Mouse (Mus musculus) kidney, embryonic 15.5 days (tissue): Measurements from ENCODE around the gene Slc9a9. TPM values are rescaled to one million over a fixed set of nuclear protein-coding genes. Genes with fewer than 3 reads are reported as not detected.

Source experiments
- ATAC-seq: fragments of 200-750 bp; cut with Nextera tagmentation; replicated peaks from 2 replicates; pipeline ENCODE4 v1.8.0; 2017; ENCODE audit warnings: moderate TSS enrichment; ENCODE audit not compliant: low FRiP score
- H3K27ac ChIP-seq: fragments of 300-500 bp; sonication (generic); 2 replicates; pipeline ENCODE4 v1.5.1; 2015; ENCODE audit warnings: mild to moderate bottlenecking, inconsistent platforms
- H3K27me3 ChIP-seq: fragments of 300-500 bp; sonication (generic); 2 replicates; pipeline ENCODE4 v1.6.1; 2015; ENCODE audit warnings: inconsistent platforms
- H3K36me3 ChIP-seq: fragments of 300-500 bp; sonication (generic); 2 replicates; pipeline ENCODE4 v1.6.1; 2015; ENCODE audit warnings: inconsistent platforms
- H3K4me1 ChIP-seq: fragments of 300-500 bp; sonication (generic); 2 replicates; pipeline ENCODE4 v1.6.1; 2015; ENCODE audit warnings: inconsistent platforms
- H3K4me2 ChIP-seq: fragments of 300-500 bp; sonication (generic); 2 replicates; pipeline ENCODE4 v1.6.1; 2015; ENCODE audit warnings: moderate library complexity, mild to moderate bottlenecking, inconsistent platforms
- H3K4me3 ChIP-seq: fragments of 300-500 bp; sonication (generic); replicated peaks from 2 replicates; pipeline ENCODE4 v1.5.1; 2015; ENCODE audit warnings: mild to moderate bottlenecking, inconsistent platforms
- H3K9ac ChIP-seq: fragments of 300-500 bp; sonication (generic); 2 replicates; pipeline ENCODE4 v1.6.1; 2015; ENCODE audit warnings: mild to moderate bottlenecking, inconsistent platforms
- H3K9me3 ChIP-seq: fragments of 300-500 bp; sonication (generic); replicated peaks from 2 replicates; pipeline ENCODE4 v1.6.1; 2016; ENCODE audit warnings: inconsistent platforms
- WGBS: fragments of 180-500 bp; shearing (Covaris S2); methylation state at CpG from one replicate; pipeline ENCODE4 v1.1.7; 2015; ENCODE audit warnings: mixed read lengths; 5-methylcytosine and 5-hydroxymethylcytosine counted together
- polyA plus RNA-seq: library from polyadenylated mRNA; unstranded; fragments of >200 nt; fragmentation: Nextera tagmentation; extraction: Ambion mirVana; gene quantifications from 2 replicates; pipeline ENCODE4 v1.2.1, GENCODE M21; 2015

The Slc9a9 gene
- polyA plus RNA-seq, 1 experiment from 2014 or later, result 4.0 TPM

DNA sequence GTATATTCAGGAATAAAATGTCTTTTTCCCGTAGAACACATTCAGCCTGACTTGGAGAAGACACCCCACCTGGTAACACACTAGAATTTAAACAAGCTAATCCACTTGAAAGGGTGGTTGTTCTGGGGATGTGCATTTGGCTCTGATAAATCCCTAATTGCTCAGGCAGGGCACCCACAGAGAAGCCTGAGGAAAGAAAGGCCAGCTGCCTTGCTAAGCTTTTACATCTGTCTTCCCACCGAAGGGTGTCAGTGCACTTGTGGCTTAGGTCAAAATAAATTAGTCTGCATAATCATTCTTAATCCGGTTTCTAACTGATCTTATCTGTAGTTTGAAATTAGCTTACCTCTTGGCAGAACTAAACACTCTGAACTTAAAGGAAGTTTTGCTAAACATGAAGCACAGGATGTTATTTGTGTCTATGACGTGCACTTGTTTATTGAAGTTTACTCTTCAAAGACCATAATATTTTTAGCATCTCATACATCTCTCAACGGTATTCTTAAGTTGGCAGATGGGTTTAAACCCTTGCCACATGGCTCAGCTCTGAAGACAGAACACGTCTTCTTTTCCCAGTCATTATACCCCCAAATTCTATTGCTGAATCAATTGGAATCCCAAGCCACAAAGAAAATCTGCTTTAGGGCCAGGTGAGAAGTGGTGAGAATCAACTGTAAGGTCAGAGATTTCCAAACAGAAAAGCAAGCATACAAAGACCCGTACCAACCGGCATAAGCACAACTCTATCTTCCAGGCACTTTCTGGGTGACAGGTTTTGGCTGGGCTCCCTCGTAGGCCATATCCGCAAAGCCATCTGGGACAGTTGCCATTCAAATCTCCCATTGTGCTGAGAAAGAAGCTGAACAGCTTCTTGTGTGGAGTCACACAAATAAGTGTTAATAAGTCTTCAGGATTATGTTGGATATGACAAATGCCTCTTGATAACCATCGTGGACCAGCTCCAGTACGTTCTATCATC is 443.7 kb downstream of the Slc9a9 start:
- Histone ChIP-seq H3K27ac (no peak overlapping the region), H3K4me2 (no peak overlapping the region), H3K36me3 (no peaks in the 10 kb centered on the region), H3K4me3 (no peak overlapping the region), H3K27me3 (no peaks in the 10 kb centered on the region), H3K9ac (no peak overlapping the region), H3K9me3 (no peaks in the 10 kb centered on the region), H3K4me1 (0 out of 2 replicates have a peak, but pooled peaks cover 4% of the 10 kb centered on the region)
- 68% methylated on average over 12 of the region's 12 CpGs for WGBS
- no peak for ATAC-seq

DNA sequence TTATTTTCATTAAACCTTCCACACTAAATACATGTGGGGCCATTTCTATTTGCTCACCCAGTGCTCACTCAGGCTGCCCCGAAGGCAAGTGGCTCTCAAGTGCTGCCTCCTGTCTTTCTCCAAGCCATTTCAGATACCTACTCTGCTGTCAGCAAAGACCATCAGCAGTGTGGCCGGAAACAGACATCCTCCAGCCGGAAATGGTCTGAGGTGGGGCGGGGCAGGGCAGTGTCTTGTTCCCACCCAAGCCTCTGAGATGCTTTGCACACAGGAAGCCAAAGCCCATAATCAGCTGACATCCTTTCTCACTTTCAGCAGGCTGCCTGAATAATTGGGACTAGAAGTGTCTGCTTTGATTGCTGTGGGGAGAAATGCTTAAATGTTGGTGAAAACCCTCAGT is 450.4 kb downstream of the Slc9a9 start:
- H3K9me3 ChIP-seq, result no peaks in the 10 kb centered on the region
- H3K27me3 ChIP-seq, result no peaks in the 10 kb centered on the region
- no peak overlapping the region for H3K4me3 ChIP-seq
- no peak overlapping the region for H3K9ac ChIP-seq
- no peaks in the 10 kb centered on the region for H3K36me3 ChIP-seq
- H3K4me1 ChIP-seq, result peaks cover 23% of the 10 kb centered on the region
- peak overlapping the region; percentile 39; the same call in 1 of the 2 replicates for H3K27ac ChIP-seq
- ATAC-seq, result 0 out of 2 replicates have a peak, but pooled peaks have one; percentile 22
- 0 out of 2 replicates have a peak overlapping the region, but pooled peaks have one; percentile 2 for H3K4me2 ChIP-seq
- WGBS, result 35% methylated on average over 4 of the region's 4 CpGs

DNA sequence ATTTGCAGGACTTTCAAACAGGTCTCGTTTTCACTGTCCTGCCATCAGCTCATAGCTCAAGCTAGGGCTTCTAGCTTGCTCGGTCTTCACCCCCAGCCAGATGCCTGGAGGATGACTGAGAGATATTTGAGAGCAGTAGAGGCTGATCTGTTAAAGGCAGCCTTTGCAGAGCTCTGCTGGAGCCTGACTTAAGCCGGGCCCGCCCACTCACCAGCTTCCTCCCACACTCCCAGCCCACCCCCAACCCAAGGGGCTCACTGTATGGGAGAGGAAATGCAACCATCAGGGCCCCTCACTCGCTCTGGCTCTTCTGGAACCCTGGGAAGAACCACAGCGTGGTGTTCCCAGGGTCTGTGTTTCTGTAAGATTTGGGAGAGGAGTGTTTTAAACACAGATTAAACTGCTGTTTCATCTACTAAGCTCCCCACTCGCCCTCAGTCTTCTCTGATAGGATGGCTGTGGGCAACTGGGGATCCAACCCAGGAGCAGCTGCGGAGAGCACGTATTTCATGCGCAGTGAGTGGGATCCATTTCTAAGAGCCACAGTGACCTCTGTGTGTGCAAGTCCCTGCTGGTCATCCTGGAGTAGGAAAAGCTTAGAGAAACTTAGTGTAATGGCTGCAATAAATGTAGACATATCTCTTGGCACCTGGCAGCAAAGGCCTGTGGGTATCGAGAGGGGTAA is 451.6 kb downstream of the Slc9a9 start:
- Histone ChIP-seq H3K36me3 (no peaks in the 10 kb centered on the region), H3K4me2 (peak overlapping the region; percentile 44), H3K9ac (no peak overlapping the region), H3K27ac (peak overlapping the region; percentile 73), H3K9me3 (no peaks in the 10 kb centered on the region), H3K4me1 (peaks cover 23% of the 10 kb centered on the region), H3K27me3 (no peaks in the 10 kb centered on the region), H3K4me3 (no peak overlapping the region)
- WGBS, result 20% methylated on average over 11 of the region's 11 CpGs
- peak; percentile 97 for ATAC-seq

DNA sequence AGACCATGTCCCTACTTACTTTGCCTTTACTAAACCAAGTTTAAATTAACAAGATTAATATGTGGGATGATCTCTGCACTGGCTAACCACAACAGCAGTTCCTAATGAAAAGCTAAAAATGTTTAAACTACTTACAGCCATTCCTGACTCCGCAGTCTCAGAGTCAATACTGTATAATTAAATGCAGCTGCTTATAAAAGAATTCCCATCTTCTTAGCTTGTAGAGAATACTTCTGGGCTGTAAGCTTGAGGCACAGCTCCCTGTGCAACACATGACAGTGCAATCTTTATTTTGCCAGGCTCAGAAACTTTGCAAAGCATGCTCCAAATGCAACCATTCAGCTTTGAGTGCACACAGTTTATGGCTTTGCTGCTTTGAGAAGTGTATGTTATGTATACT is 456.0 kb downstream of the Slc9a9 start:
- no peaks in the 10 kb centered on the region for H3K27me3 ChIP-seq
- no peak overlapping the region for H3K4me3 ChIP-seq
- no peaks in the 10 kb centered on the region for H3K9me3 ChIP-seq
- H3K36me3 ChIP-seq, result no peaks in the 10 kb centered on the region
- 81% methylated on average over 1 of the region's 1 CpGs for WGBS
- H3K4me1 ChIP-seq, result peaks cover 12% of the 10 kb centered on the region
- no peak overlapping the region for H3K27ac ChIP-seq
- no peak overlapping the region for H3K4me2 ChIP-seq
- no peak overlapping the region for H3K9ac ChIP-seq
- ATAC-seq, result no peak

DNA sequence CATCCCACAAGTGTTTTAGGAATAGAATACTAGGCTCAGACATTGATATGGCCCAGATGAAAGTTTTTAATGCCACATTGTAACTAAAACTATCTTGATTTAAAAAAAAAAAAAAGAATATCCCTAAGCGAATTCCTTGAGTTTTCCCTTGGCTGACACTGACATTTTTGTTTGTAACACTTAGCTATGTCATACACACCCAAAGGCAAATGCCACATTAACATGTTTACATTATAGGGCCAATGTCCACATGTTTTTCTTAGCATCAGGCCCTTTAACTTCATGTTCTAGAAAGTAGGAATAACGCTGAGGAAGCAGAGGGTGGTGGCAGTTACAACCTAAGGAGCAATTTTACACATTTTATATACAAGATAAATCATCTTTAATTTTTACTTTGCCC is 458.1 kb downstream of the Slc9a9 start:
- Histone ChIP-seq H3K36me3 (no peaks in the 10 kb centered on the region), H3K4me3 (no peak overlapping the region), H3K27me3 (no peaks in the 10 kb centered on the region), H3K9me3 (no peaks in the 10 kb centered on the region), H3K9ac (no peak overlapping the region), H3K27ac (no peak overlapping the region), H3K4me1 (no peaks in the 10 kb centered on the region), H3K4me2 (no peak overlapping the region)
- ATAC-seq, result no peak
- WGBS, result 79% methylated on average over 2 of the region's 2 CpGs

DNA sequence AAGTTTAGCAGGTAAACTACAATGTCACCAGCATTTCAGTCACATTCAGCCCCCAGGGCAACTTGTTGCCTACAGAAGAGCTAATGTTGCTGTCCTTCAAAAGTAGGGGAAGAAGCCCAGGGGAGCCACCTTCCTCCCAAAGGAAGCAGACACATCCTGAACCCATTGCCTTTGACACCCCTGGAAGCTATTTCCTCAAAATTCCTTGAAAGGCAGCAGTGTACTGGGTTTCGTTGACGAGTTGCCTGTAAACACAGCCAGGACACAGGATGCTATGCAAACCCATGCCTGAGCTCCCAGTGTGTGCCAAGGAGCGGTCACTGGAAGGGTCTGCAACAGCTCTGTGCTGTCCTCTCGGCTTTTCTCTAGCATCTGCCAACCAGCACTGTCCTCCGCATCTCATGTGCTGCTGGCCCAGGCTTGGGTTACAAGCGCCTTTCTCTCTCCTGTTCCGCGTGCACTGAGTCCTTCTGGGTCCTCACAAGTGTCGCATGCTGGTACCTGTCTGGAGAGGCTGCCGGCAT is 479.6 kb downstream of the Slc9a9 start:
- no peaks in the 10 kb centered on the region for H3K27me3 ChIP-seq
- no peaks in the 10 kb centered on the region for H3K36me3 ChIP-seq
- 0 out of 2 replicates have a peak, but pooled peaks have one; percentile 38 for ATAC-seq
- H3K9ac ChIP-seq, result no peak overlapping the region
- H3K4me2 ChIP-seq, result no peak overlapping the region
- no peaks in the 10 kb centered on the region for H3K9me3 ChIP-seq
- 0 out of 2 replicates have a peak, but pooled peaks cover 5% of the 10 kb centered on the region for H3K4me1 ChIP-seq
- H3K27ac ChIP-seq, result peak overlapping the region; percentile 64; the same call in 1 of the 2 replicates
- WGBS, result 82% methylated on average over 10 of the region's 10 CpGs
- no peak overlapping the region for H3K4me3 ChIP-seq

DNA sequence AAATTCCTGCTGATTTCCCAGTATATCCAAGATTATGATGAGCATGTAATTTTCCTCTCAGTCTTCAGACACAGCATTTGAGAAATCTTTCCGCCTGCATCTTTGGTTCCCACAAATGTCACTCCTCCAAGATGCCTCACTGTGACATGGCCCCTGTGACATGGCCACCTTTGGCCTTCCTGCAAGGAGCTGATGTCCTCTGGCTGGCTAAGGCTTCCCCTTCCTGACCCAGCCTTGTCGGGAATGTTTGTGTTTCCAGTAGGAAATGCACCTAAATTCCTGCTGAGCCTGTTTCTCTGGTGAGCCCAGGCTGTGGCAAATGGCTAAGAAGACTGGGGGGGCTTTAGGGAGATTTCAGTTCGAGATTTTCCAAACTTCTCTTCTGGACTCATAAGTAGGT is 480.4 kb downstream of the Slc9a9 start:
- WGBS, result 36% methylated on average over 3 of the region's 3 CpGs
- Histone ChIP-seq H3K36me3 (no peaks in the 10 kb centered on the region), H3K9me3 (no peaks in the 10 kb centered on the region), H3K4me1 (0 out of 2 replicates have a peak, but pooled peaks cover 5% of the 10 kb centered on the region), H3K4me3 (no peak overlapping the region), H3K27me3 (no peaks in the 10 kb centered on the region), H3K4me2 (no peak overlapping the region), H3K9ac (no peak overlapping the region), H3K27ac (0 out of 2 replicates have a peak overlapping the region, but pooled peaks have one; percentile 13)
- no peak for ATAC-seq

DNA sequence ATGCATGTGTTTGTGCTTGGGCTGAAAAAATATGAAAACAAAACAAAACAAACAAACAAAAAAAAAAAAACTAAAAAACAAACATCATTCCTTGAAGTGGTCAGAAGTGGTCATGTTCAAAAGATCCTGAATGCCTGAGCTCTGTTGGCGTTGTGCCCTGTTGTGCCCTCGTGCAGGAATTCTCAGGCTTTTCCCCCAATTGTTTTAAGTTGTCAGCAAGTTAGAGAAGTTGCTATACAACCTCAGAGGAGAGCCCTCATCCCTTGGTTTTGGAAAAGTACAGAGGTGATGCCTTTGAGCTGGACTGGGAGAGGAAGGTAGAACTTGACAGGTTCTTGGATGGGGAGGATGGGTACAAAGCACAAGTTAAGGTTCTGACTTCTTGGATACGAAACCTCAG is 480.9 kb downstream of the Slc9a9 start:
- Histone ChIP-seq H3K4me3 (no peak overlapping the region), H3K9me3 (no peaks in the 10 kb centered on the region), H3K36me3 (no peaks in the 10 kb centered on the region), H3K27me3 (no peaks in the 10 kb centered on the region), H3K27ac (0 out of 2 replicates have a peak overlapping the region, but pooled peaks have one; percentile 13), H3K4me1 (0 out of 2 replicates have a peak, but pooled peaks cover 5% of the 10 kb centered on the region), H3K4me2 (no peak overlapping the region), H3K9ac (no peak overlapping the region)
- 74% methylated on average over 3 of the region's 3 CpGs for WGBS
- ATAC-seq, result no peak

DNA sequence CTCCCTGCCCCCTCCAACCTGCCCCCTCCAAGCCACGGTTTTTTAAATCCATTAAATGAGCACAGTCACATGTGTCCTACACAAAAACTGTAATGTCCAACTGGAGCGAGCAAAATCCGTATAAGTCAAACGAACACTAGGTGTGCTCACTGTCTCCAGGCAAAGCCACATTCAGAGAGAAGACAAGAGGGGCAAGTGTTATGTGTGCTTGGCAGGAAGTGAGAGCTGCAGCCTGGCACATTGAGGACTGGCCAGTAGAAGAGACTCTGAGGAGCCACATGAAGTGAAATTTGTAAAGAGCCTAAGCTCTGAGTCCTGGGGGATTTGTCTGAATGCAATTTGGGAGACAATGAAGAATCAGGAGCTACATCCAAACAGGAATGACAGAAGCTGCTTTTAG is 481.3 kb downstream of the Slc9a9 start:
- ATAC-seq, result no peak

DNA sequence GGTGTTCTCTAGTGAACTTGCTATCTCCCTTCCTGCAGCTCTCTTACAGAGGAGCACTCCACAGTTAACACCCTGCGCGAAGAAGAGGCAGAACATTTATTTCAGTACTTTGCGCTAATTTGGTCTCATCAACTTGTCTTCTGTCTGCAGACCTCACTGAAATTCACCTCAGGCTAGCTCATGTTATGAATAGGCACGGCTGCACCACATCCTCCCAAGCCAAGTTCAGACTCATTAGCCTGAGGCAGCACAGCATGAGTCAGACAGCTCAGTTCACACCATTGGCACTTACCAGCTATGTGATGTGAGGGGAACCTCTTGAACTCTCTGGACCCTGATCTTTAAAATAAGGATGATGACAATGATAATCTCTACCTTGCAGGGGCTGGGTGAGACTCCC is 482.0 kb downstream of the Slc9a9 start:
- ATAC-seq, result no peak
- Histone ChIP-seq H3K9ac (no peak overlapping the region), H3K4me1 (0 out of 2 replicates have a peak, but pooled peaks cover 5% of the 10 kb centered on the region), H3K9me3 (no peaks in the 10 kb centered on the region), H3K27me3 (no peaks in the 10 kb centered on the region), H3K36me3 (no peaks in the 10 kb centered on the region), H3K27ac (no peak overlapping the region), H3K4me3 (no peak overlapping the region), H3K4me2 (no peak overlapping the region)
- 76% methylated on average over 4 of the region's 4 CpGs for WGBS

More for the DNA sequence above, 481.3 kb downstream of the Slc9a9 start:
- Histone ChIP-seq H3K9ac (no peak overlapping the region), H3K4me3 (no peak overlapping the region), H3K27ac (no peak overlapping the region), H3K36me3 (no peaks in the 10 kb centered on the region), H3K27me3 (no peaks in the 10 kb centered on the region), H3K9me3 (no peaks in the 10 kb centered on the region), H3K4me1 (0 out of 2 replicates have a peak, but pooled peaks cover 5% of the 10 kb centered on the region), H3K4me2 (no peak overlapping the region)
- WGBS, result 78% methylated on average over 4 of the region's 4 CpGs

DNA sequence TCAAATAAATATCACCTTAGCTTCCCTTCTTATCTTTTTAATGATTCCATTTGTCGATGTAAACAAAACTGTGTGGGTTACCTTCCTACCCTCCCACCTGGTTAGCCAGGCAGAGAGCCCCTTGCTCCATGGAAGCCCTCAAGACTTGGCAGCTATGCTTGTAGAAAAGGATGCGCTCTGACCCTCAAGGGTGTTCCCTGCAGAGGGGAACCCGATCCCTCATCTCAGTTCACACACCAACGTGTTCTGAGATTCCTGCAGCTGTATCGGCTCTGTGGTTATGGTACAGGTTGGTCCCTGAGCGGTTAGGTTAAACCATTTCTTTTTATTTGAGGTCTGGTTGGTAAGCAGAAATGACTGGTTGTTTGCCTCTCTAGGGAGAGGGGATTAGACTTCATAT is 484.3 kb downstream of the Slc9a9 start:
- Histone ChIP-seq H3K4me3 (no peak overlapping the region), H3K9me3 (no peaks in the 10 kb centered on the region), H3K36me3 (no peaks in the 10 kb centered on the region), H3K4me2 (no peak overlapping the region), H3K27ac (no peak overlapping the region), H3K9ac (no peak overlapping the region), H3K27me3 (no peaks in the 10 kb centered on the region), H3K4me1 (0 out of 2 replicates have a peak, but pooled peaks cover 5% of the 10 kb centered on the region)
- peak; percentile 43; the same call in 1 of the 2 replicates for ATAC-seq
- WGBS, result 48% methylated on average over 6 of the region's 6 CpGs
